Mouse (Mus musculus): ENCODE results near the gene Bicra.

DNA sequence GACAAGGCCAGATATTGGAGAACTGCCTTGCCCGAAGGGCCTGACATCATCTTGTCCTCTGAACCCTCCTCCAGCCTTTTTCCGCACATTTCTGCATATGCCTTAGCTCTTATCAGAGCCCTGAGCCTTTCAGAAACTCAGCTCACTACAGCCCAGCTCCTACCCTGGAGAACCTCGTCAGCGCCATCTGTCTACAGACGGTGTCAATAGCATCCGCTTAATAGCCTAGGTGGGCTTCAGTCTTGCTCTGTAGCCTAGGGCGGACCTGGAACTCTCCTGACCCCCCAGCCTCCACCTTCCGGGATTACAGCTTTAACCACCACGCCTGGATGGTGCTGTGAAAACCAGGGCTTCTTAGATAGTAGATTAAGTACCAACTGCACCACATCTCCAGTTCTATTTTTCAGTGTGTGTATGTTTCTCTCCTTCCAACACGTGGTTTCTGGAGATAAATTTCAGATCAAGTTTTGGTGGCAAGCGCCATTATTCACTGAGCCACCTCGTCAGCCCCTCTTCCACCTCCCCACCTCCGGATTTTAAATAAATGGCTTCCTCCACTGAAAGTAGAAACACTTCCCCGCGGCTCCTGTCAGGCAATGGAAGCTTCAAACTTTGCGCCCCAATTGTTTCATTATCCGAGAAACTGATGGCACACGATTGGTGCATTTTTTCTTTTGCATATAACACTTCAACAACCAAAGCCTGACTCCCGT is 4.3 kb upstream of the Bicra start:
- TF ChIP-seq GATA1 (IDR thresholded peaks at IDR 0.05; ENCODE audit: borderline replicate concordance, low read length) = no peak
- TF ChIP-seq FLI1 (IDR thresholded peaks at IDR 0.05; ENCODE audit: low read length) = no peak
